Mouse (Mus musculus): ENCODE measurements around the gene Hoxd3.

DNA sequence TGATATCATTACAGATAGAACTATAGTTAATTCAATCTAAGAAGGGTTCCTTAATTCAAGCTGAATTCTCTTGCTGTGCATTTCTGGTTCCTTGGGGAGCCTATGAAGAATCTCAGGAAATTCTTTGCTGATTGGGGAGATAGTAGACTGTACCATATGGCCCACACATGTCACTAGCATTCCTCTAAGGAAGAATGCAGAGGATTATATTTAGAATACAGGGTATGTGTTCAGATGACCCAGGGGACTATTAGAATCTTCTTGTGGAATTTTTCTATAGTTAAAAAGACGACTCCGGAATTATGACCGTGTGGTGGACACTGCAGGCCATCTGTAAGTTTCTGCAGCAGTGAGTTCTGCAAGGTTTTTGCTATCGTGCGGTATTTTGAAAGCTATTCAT, 69.7 kb downstream of the Hoxd3 start:
- TF ChIP-seq GATA1 (IDR thresholded peaks at IDR 0.05; ENCODE audit: low read length) (no peak), TAL1 (IDR thresholded peaks at IDR 0.05; ENCODE audit: low read length) (no peak)

All from erythroblast, embryonic 14.5 days (primary cell).